Mouse (Mus musculus) 416B (cell line): ENCODE results near the gene Vps18.
A peak's percentile ranks its signal among the peaks of the same experiment; 100 is the strongest.

Source experiments
- DNase-seq: peaks from one replicate; pipeline ENCODE4 v3.0.0; 2011; ENCODE audit warnings: low read depth

The Vps18 gene

GRCm38 (mm10) chr2:119292281-119292680, 3.7 kb downstream of the Vps18 start:
- DNase-seq, result no peak

GRCm38 (mm10) chr2:119292852-119293251, 4.3 kb downstream of the Vps18 start:
- no peak for DNase-seq

GRCm38 (mm10) chr2:119293311-119293710, 4.8 kb downstream of the Vps18 start:
- no peak for DNase-seq

- no peak for DNase-seq
Observed at GRCm38 (mm10) chr2:119293776-119294390, 5.3 kb downstream of the Vps18 start.

GRCm38 (mm10) chr2:119294411-119294810, 5.9 kb downstream of the Vps18 start:
- no peak for DNase-seq

GRCm38 (mm10) chr2:119296756-119297155, 8.2 kb downstream of the Vps18 start:
- DNase-seq, result no peak

GRCm38 (mm10) chr2:119297506-119297905, 9.0 kb downstream of the Vps18 start:
- no peak for DNase-seq

- DNase-seq, result peak; percentile 84
Observed at GRCm38 (mm10) chr2:119298330-119298729, 9.8 kb downstream of the Vps18 start.

GRCm38 (mm10) chr2:119298839-119299238, 10.3 kb downstream of the Vps18 start:
- DNase-seq, result no peak

GRCm38 (mm10) chr2:119299981-119300818, 11.7 kb downstream of the Vps18 start:
- DNase-seq, result peak; percentile 95

GRCm38 (mm10) chr2:119300819-119301493, 12.4 kb downstream of the Vps18 start:
- DNase-seq, result no peak

- peak; percentile 55 for DNase-seq
Observed at GRCm38 (mm10) chr2:119302876-119303275, 14.3 kb downstream of the Vps18 start.

GRCm38 (mm10) chr2:119304391-119304790, 15.9 kb downstream of the Vps18 start:
- DNase-seq, result no peak

- no peak for DNase-seq
Observed at GRCm38 (mm10) chr2:119304798-119305208, 16.3 kb downstream of the Vps18 start.

GRCm38 (mm10) chr2:119311544-119311943, 23.0 kb downstream of the Vps18 start:
- DNase-seq, result no peak

GRCm38 (mm10) chr2:119312380-119312958, 23.9 kb downstream of the Vps18 start:
- no peak for DNase-seq

GRCm38 (mm10) chr2:119313780-119314479, 25.4 kb downstream of the Vps18 start:
- DNase-seq, result peak; percentile 74

GRCm38 (mm10) chr2:119314742-119315310, 26.3 kb downstream of the Vps18 start:
- no peak for DNase-seq

GRCm38 (mm10) chr2:119318043-119318710, 29.6 kb downstream of the Vps18 start:
- no peak for DNase-seq

- peak; percentile 77 for DNase-seq
Observed at GRCm38 (mm10) chr2:119320571-119320970, 32.0 kb downstream of the Vps18 start.
